Mouse (Mus musculus) neural tube, embryonic 11.5 days (tissue): ENCODE measurements around the gene Zfp111. TPM values are rescaled to one million over a fixed set of nuclear protein-coding genes. Genes with fewer than 3 reads are reported as not detected.

Experiments
- ATAC-seq: fragments of 200-750 bp; cut with Nextera tagmentation; 2 replicates; pipeline ENCODE4 v1.8.0; 2017; ENCODE audit warnings: moderate number of reproducible peaks, mild to moderate bottlenecking, moderate TSS enrichment, moderate library complexity; ENCODE audit not compliant: insufficient read depth, low FRiP score, low TSS enrichment
- DNase-seq: peaks from one replicate; pipeline ENCODE4 v3.0.0-alpha.2; 2015; ENCODE audit warnings: low spot score
- H3K27ac ChIP-seq: fragments of 300-500 bp; sonication (generic); 2 replicates; pipeline ENCODE4 v1.5.1; 2014; ENCODE audit warnings: low read depth, mild to moderate bottlenecking, low read length
- H3K27me3 ChIP-seq: fragments of 300-500 bp; sonication (generic); 2 replicates; pipeline ENCODE4 v1.6.1; 2014; ENCODE audit warnings: mild to moderate bottlenecking, low read length, mixed read lengths; ENCODE audit not compliant: control insufficient read depth, insufficient read depth
- H3K36me3 ChIP-seq: fragments of 300-500 bp; sonication (generic); 2 replicates; pipeline ENCODE4 v1.6.1; 2014; ENCODE audit warnings: mild to moderate bottlenecking, low read length, moderate library complexity, mixed read lengths; ENCODE audit not compliant: control insufficient read depth, insufficient read depth
- H3K4me1 ChIP-seq: fragments of 300-500 bp; sonication (generic); 2 replicates; pipeline ENCODE4 v1.6.1; 2014; ENCODE audit warnings: low read length, mixed read lengths; ENCODE audit not compliant: control insufficient read depth, insufficient read depth
- H3K4me2 ChIP-seq: fragments of 300-500 bp; sonication (generic); 2 replicates; pipeline ENCODE4 v1.6.1; 2014; ENCODE audit warnings: low read depth, mild to moderate bottlenecking, moderate library complexity
- H3K4me3 ChIP-seq: fragments of 300-500 bp; sonication (generic); 2 replicates; pipeline ENCODE4 v1.5.1; 2014; ENCODE audit warnings: low read depth, low read length
- H3K9ac ChIP-seq: fragments of 300-500 bp; sonication (generic); 2 replicates; pipeline ENCODE4 v1.6.1; 2014; ENCODE audit warnings: mild to moderate bottlenecking, low read length
- H3K9me3 ChIP-seq: fragments of 300-500 bp; sonication (generic); 2 replicates; pipeline ENCODE4 v1.6.1; 2016; ENCODE audit warnings: low read length; ENCODE audit not compliant: control insufficient read depth
- WGBS: fragments of 180-500 bp; shearing (Covaris S2); extraction: QIAGEN DNeasy Blood & Tissue Kit; methylation state at CpG from one replicate; pipeline ENCODE4 v1.1.7; 2014; 5-methylcytosine and 5-hydroxymethylcytosine counted together
- polyA plus RNA-seq: library from polyadenylated mRNA; unstranded; fragments of >200 nt; fragmentation: Nextera tagmentation; extraction: Ambion mirVana; gene quantifications from 2 replicates; pipeline ENCODE4 v1.2.1, GENCODE M21; 2014

The Zfp111 gene
- polyA plus RNA-seq, 1 experiment from 2014 or later: 12.4 TPM

DNA sequence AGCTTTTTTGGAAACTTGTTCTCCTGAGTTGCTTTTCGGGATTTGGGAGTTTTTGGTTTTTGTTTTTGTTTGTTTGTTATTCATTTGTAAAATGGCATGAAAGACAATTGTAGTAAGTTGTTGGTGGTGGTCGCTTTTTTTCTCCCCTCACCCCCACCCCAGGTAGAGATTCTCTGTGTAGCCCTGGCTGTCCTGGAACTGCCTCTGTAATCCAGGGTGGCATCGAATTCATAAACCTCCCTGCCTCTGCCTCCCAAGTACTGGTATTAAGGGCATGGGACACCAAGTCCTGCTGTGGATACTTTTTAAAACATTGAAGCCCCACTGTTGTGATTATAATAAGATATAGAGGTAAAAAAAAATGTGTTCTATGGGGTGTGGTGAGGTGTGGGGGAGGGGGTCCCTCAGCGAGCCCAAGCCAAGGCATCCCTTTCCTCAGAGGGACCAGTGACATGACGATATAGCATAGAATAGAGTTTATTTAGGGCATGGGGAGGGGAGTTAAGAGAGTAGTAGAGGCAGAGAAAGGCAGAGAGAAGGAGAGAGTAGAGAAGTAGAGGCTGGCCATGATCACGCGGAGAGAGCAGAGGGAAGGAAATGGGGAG, 2.9 kb downstream of the Zfp111 start:
- no peak overlapping the region for H3K27ac ChIP-seq
- no peak overlapping the region for H3K9ac ChIP-seq
- H3K9me3 ChIP-seq: no peaks in the 10 kb centered on the region
- peak overlapping the region; percentile 58; the same call in 1 of the 2 replicates for H3K4me2 ChIP-seq
- 62% methylated on average over 7 of the region's 7 CpGs for whole genome bisulfite sequencing
- DNase-seq (no peak), ATAC-seq (peak; percentile 67)
- no peaks in the 10 kb centered on the region for H3K4me1 ChIP-seq
- no peaks in the 10 kb centered on the region for H3K27me3 ChIP-seq
- H3K36me3 ChIP-seq: no peaks in the 10 kb centered on the region
- H3K4me3 ChIP-seq: 0 out of 2 replicates have a peak overlapping the region, but pooled peaks have one; percentile 51

DNA sequence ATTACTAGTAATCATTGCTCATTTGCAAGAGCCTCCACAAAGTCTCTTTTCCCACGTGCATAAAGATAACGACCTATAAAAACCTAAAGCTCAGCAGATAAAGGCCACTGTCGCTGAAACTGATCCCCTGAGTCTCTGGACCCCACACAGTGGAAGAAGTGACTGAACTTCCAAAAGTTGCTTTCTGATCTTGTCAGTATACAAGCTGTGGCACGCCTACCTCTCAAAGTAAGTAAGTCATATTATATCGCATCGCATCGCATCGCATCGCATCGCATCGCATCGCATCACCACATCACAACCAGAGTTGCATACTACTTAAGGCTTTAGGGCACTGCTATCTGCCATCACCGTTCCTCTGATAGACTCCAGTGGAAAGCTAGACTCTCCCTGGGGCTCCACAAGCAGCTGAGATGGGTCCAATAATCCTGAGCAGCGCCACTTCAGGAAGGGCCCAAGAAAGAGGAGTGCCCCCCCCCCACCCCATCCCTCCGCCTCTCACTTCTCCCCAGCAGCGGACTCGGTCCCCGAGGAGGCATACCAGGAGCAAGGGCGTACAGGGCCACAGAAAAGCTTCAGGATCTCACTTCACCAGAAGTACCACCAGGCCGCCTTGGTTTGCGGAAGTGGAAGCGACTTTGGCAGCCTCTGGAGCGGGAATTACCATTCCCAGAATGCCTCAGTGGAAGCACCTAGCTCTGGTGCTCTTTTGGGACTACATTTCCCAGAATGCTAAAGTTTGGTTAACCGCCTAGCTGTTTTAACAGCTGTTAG, 3.6 kb downstream of the Zfp111 start:
- Histone ChIP-seq H3K4me2 (peak overlapping the region; percentile 58), H3K27ac (0 out of 2 replicates have a peak overlapping the region, but pooled peaks have one; percentile 23), H3K36me3 (no peaks in the 10 kb centered on the region), H3K9me3 (no peaks in the 10 kb centered on the region), H3K9ac (peak overlapping the region; percentile 80), H3K4me3 (peak overlapping the region; percentile 51), H3K4me1 (no peaks in the 10 kb centered on the region), H3K27me3 (no peaks in the 10 kb centered on the region)
- 23% methylated on average over 24 of the region's 24 CpGs for WGBS
- ATAC-seq (peak; percentile 82), DNase-seq (peak; percentile 80)

DNA sequence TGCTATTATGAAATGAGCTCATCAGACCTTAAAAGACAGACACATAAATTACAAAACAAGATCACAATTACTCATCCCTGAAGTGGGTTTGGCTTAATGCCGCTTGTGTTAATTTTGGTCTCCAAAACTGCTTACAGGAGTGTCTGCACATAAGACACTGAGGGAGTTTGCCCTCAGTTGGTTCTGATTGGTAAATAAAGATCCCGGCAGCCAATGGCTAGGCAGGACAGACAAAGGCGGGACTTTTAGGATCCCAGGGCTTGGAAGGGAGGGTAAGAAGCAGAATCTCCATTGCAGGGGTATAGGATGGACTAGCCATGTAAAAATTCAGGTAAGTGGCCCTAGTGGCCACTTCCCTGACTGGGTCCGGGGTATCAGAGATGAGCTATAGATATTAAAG, 14.3 kb downstream of the Zfp111 start:
- Histone ChIP-seq H3K27me3 (no peaks in the 10 kb centered on the region), H3K27ac (no peak overlapping the region), H3K4me1 (no peaks in the 10 kb centered on the region), H3K4me3 (no peak overlapping the region), H3K36me3 (peaks cover 26% of the 10 kb centered on the region), H3K4me2 (no peak overlapping the region), H3K9me3 (peaks cover 13% of the 10 kb centered on the region), H3K9ac (no peak overlapping the region)
- ATAC-seq: no peak
- no peak for DNase-seq
- 88% methylated on average over 4 of the region's 4 CpGs for WGBS

DNA sequence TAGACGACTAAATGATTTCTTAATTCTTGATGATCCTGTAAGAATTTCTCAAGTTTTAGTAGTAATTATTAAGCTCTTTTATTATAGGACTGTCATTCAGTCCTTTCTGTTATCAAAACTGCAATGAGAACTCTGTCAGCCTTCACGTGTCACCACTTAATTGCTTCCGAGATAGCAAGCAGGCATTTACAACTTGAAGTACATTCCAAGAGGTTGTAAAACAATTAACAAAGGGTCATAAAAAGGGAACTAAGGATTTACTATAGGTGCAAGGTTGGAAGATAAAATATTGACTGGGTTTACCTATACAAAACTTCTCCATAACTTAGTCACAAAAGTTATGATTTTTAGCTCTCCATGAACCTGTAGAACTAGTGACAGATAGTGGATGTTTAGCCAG, 18.1 kb downstream of the Zfp111 start:
- peaks cover 10% of the 10 kb centered on the region for H3K9me3 ChIP-seq
- H3K4me3 ChIP-seq: no peak overlapping the region
- ATAC-seq: no peak
- H3K36me3 ChIP-seq: peaks cover 6% of the 10 kb centered on the region
- no peaks in the 10 kb centered on the region for H3K27me3 ChIP-seq
- H3K9ac ChIP-seq: no peak overlapping the region
- H3K4me2 ChIP-seq: no peak overlapping the region
- DNase-seq: no peak
- 48% methylated on average over 3 of the region's 3 CpGs for WGBS
- H3K4me1 ChIP-seq: no peaks in the 10 kb centered on the region
- no peak overlapping the region for H3K27ac ChIP-seq

DNA sequence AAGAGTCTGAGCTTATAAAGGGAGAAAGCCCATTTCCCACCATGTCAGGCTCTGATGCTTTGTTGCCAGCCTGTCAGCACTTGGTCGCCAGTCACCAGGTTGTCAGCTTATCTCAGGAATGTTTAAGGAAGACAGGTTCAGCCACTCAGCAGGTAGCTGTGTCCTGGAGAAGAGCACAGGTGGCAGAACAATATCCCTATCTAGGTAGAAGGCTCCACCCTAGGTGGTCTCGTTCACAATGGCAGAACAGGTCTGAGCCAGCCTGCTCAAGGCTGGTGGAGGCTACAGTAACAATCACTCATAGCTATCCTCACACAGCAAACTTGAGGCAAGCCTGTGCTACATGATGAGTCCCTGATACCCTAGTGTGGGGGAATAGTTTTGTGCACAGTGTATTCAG, 19.9 kb downstream of the Zfp111 start:
- no peaks in the 10 kb centered on the region for H3K4me1 ChIP-seq
- H3K4me2 ChIP-seq: no peak overlapping the region
- no peak overlapping the region for H3K4me3 ChIP-seq
- ATAC-seq (no peak), DNase-seq (no peak)
- H3K27me3 ChIP-seq: no peaks in the 10 kb centered on the region
- H3K9me3 ChIP-seq: peaks cover 5% of the 10 kb centered on the region; the same call in 1 of the 2 replicates
- H3K27ac ChIP-seq: no peak overlapping the region
- WGBS: 95% methylated on average over 2 of the region's 2 CpGs
- H3K36me3 ChIP-seq: no peaks in the 10 kb centered on the region; the same call in 1 of the 2 replicates
- H3K9ac ChIP-seq: no peak overlapping the region

DNA sequence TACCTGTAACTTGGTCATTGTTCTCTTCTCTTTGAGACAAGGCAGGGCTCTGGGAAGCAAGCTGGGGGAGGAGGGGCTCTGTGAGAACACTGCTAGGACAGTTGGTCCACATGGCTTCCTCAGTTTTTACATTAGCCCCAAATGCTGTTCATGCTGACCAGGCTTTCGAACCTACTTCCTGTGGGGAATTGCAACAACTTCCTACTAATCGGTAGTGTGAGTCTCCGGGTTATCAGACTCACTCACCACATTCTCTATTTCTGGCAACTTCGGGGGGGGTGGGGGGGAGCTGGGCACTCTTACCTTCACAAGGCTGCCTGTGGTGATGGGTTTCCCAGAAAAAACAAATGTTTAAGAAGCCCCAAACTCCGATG, 21.7 kb downstream of the Zfp111 start:
- no peak overlapping the region for H3K9ac ChIP-seq
- H3K4me1 ChIP-seq: no peaks in the 10 kb centered on the region
- H3K27ac ChIP-seq: no peak overlapping the region
- H3K4me2 ChIP-seq: no peak overlapping the region
- DNase-seq (no peak), ATAC-seq (no peak)
- no peaks in the 10 kb centered on the region for H3K27me3 ChIP-seq
- no peaks in the 10 kb centered on the region; the same call in 1 of the 2 replicates for H3K36me3 ChIP-seq
- H3K9me3 ChIP-seq: peaks cover 5% of the 10 kb centered on the region; the same call in 1 of the 2 replicates
- 80% methylated on average over 5 of the region's 5 CpGs for WGBS
- H3K4me3 ChIP-seq: no peak overlapping the region

DNA sequence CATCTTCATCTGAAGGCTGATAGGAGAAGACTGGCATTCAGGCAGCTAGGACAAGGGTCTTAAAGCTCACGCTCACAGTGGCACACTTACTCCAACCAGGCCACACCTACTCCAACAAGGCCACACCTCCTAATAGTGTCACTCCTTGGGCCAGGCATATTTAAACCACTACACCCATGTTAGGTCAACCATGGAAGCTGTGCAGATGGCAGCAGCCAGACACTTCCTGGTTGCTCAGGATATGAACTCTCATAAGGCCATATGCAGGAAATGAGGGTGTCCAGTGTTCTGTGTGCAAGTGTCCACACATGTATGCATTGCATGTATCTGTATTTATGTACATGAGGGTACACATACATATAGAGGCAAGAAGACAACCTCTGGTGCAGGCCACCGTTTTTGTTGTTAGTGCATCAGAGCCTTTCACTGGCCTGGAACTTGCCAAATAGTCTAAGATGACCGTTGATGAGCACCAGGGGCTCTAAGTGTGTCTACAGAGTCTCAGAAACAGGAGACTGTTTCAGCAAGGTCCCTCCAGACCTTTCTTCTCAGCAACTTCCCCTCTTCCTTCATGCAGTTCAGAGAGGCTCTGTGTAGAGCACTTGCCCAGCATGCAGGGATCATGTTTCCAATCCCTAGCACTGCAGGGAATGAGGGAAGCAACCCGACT, 22.2 kb downstream of the Zfp111 start:
- H3K9ac ChIP-seq: no peak overlapping the region
- ATAC-seq: no peak
- DNase-seq: no peak
- H3K4me1 ChIP-seq: no peaks in the 10 kb centered on the region
- H3K27me3 ChIP-seq: no peaks in the 10 kb centered on the region
- no peak overlapping the region for H3K27ac ChIP-seq
- no peaks in the 10 kb centered on the region; the same call in 1 of the 2 replicates for H3K36me3 ChIP-seq
- 77% methylated on average over 4 of the region's 4 CpGs for WGBS
- H3K4me3 ChIP-seq: no peak overlapping the region
- peaks cover 2% of the 10 kb centered on the region; the same call in 1 of the 2 replicates for H3K9me3 ChIP-seq
- no peak overlapping the region for H3K4me2 ChIP-seq

DNA sequence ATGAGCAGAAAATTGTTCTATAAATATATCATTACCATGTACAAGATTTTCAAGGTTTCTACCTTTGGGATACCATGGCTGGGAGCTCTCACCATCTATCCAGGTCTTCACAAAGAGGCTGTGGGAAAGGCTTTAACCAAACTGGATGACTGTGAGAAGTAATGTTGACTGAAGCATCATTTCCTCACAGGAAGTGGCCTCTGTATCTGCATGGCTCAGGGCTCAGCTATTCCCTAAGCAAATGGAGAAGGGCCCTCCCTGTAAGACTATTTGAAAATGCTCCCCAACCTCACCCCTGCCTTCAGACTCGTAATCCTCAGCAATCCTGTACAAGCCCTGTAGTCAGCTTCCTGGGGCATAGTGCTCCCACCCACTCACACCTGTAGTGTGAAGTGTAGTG, 23.6 kb downstream of the Zfp111 start:
- Histone ChIP-seq H3K9ac (no peak overlapping the region), H3K4me3 (no peak overlapping the region), H3K4me1 (no peaks in the 10 kb centered on the region), H3K27me3 (no peaks in the 10 kb centered on the region), H3K4me2 (no peak overlapping the region), H3K9me3 (no peaks in the 10 kb centered on the region), H3K27ac (no peak overlapping the region), H3K36me3 (no peaks in the 10 kb centered on the region)
- no peak for ATAC-seq
- no peak for DNase-seq
- WGBS: 56% methylated on average over 1 of the region's 1 CpGs
